Mouse (Mus musculus) layer of hippocampus, adult 2 months (tissue): ENCODE data around the gene Glis2. TPM values are rescaled to one million over a fixed set of nuclear protein-coding genes. Genes with fewer than 3 reads are reported as not detected.
"Not testable (repeated sequence)": the region's sequence is repeated elsewhere in the genome, so short reads cannot be mapped to it uniquely, and the experiment has no call there.

ENCODE experiments used
- DNase-seq, 2 experiments: peaks; one replicate each; pipeline ENCODE4 v3.0.0; 2022; ENCODE audit warnings: low spot score in 2 of 2
- H3K27ac ChIP-seq: fragments of 200-600 bp; 2 replicates; pipeline ENCODE4 v1.8.1; 2022
- H3K4me3 ChIP-seq: fragments of 200-600 bp; 2 replicates; pipeline ENCODE4 v1.8.1; 2022; ENCODE audit warnings: mild to moderate bottlenecking
- CTCF ChIP-seq: fragments of 200-600 bp; conservative IDR thresholded peaks from 2 replicates; pipeline ENCODE4 v1.8.1; 2022; ENCODE audit warnings: antibody characterized with exemption, mild to moderate bottlenecking, moderate library complexity
- total RNA-seq, 2 experiments: library from RNA; stranded (reverse); gene quantifications; 2 replicates each; pipeline ENCODE4 v1.2.3; 2021

The Glis2 gene
- total RNA-seq, 2 experiments from 2014 or later, result 11.0 to 13.9 TPM

- TF ChIP-seq CTCF, result no peak
- DNase-seq, result peak; percentile 62 to 63
- peak overlapping the region; percentile 95 for H3K27ac ChIP-seq
- peak overlapping the region; percentile 61 for H3K4me3 ChIP-seq
Observed at GRCm38 (mm10) chr16:4558980-4559631, 35.4 kb upstream of the Glis2 start.

GRCm38 (mm10) chr16:4559715-4560144 is 34.8 kb upstream of the Glis2 start, which contains the start of gene Tfap4:
Gene Tfap4 (minus strand): TSS chr16:4559854.
- peak within 1 kb of the TSS; percentile 61 for H3K4me3 ChIP-seq
- H3K27ac ChIP-seq, result peak within 1 kb of the TSS; percentile 95
- TF ChIP-seq CTCF, result peak; percentile 67
- peak; percentile 75 to 83 for DNase-seq

GRCm38 (mm10) chr16:4560145-4560952 is 34.2 kb upstream of the Glis2 start:
- peak; percentile 75 for TF ChIP-seq CTCF
- Histone ChIP-seq H3K4me3 (peak overlapping the region; percentile 61), H3K27ac (peak overlapping the region; percentile 95)
- peak in 1 of 2 experiments; percentile 61 for DNase-seq

- Histone ChIP-seq H3K27ac (no peak overlapping the region), H3K4me3 (no peak overlapping the region)
- peak; percentile 58 to 85 for DNase-seq
- peak; percentile 91 for TF ChIP-seq CTCF
Observed at GRCm38 (mm10) chr16:4567912-4568311, 26.6 kb upstream of the Glis2 start.

GRCm38 (mm10) chr16:4570737-4571136 is 23.8 kb upstream of the Glis2 start:
- DNase-seq, result no peak
- no peak for TF ChIP-seq CTCF
- Histone ChIP-seq H3K27ac (no peak overlapping the region), H3K4me3 (no peak overlapping the region)

- no peak for DNase-seq
- Histone ChIP-seq H3K4me3 (no peak overlapping the region), H3K27ac (no peak overlapping the region)
- no peak for TF ChIP-seq CTCF
Observed at GRCm38 (mm10) chr16:4576038-4576437, 18.5 kb upstream of the Glis2 start.

GRCm38 (mm10) chr16:4576873-4577272 is 17.6 kb upstream of the Glis2 start:
- Histone ChIP-seq H3K4me3 (no peak overlapping the region), H3K27ac (no peak overlapping the region)
- DNase-seq, result no peak
- TF ChIP-seq CTCF, result no peak

- Histone ChIP-seq H3K4me3 (no peak overlapping the region), H3K27ac (no peak overlapping the region)
- DNase-seq, result no peak
- TF ChIP-seq CTCF, result no peak
Observed at GRCm38 (mm10) chr16:4578630-4579029, 15.9 kb upstream of the Glis2 start.

GRCm38 (mm10) chr16:4581179-4581578 is 13.3 kb upstream of the Glis2 start:
- not testable (repeated sequence) for DNase-seq, H3K4me3 ChIP-seq, H3K27ac ChIP-seq

- no peak overlapping the region for H3K27ac ChIP-seq
- no peak for DNase-seq
- no peak overlapping the region for H3K4me3 ChIP-seq
- TF ChIP-seq CTCF, result no peak
Observed at GRCm38 (mm10) chr16:4583807-4584206, 10.7 kb upstream of the Glis2 start.

- no peak for DNase-seq
- no peak for TF ChIP-seq CTCF
- Histone ChIP-seq H3K4me3 (no peak overlapping the region), H3K27ac (no peak overlapping the region)
Observed at GRCm38 (mm10) chr16:4584438-4584837, 10.1 kb upstream of the Glis2 start.

- no peak for DNase-seq
- no peak for TF ChIP-seq CTCF
- Histone ChIP-seq H3K4me3 (peak overlapping the region; percentile 62), H3K27ac (peak overlapping the region; percentile 65)
Observed at GRCm38 (mm10) chr16:4585642-4586530, 8.6 kb upstream of the Glis2 start.
